Mouse (Mus musculus) neural tube, embryonic 14.5 days (tissue): ENCODE results near the gene Por. TPM values are rescaled to one million over a fixed set of nuclear protein-coding genes. Genes with fewer than 3 reads are reported as not detected.

Source experiments
- ATAC-seq: fragments of 200-750 bp; cut with Nextera tagmentation; 2 replicates; pipeline ENCODE4 v1.8.0; 2017; ENCODE audit warnings: low read depth, mild to moderate bottlenecking, moderate TSS enrichment, moderate library complexity
- H3K27ac ChIP-seq: fragments of 300-500 bp; sonication (generic); 2 replicates; pipeline ENCODE4 v1.5.1; 2014; ENCODE audit warnings: low read depth, mild to moderate bottlenecking, control low read depth, low read length, moderate library complexity, mixed read lengths
- H3K27me3 ChIP-seq: fragments of 300-500 bp; sonication (generic); 2 replicates; pipeline ENCODE4 v1.6.1; 2014; ENCODE audit warnings: low read length; ENCODE audit not compliant: control insufficient read depth, insufficient read depth
- H3K36me3 ChIP-seq: fragments of 300-500 bp; sonication (generic); 2 replicates; pipeline ENCODE4 v1.6.1; 2014; ENCODE audit warnings: low read length, mixed read lengths; ENCODE audit not compliant: control insufficient read depth, insufficient read depth
- H3K4me1 ChIP-seq: fragments of 300-500 bp; sonication (generic); 2 replicates; pipeline ENCODE4 v1.6.1; 2014; ENCODE audit warnings: low read length; ENCODE audit not compliant: control insufficient read depth, insufficient read depth
- H3K4me2 ChIP-seq: fragments of 300-500 bp; sonication (generic); 2 replicates; pipeline ENCODE4 v1.6.1; 2014; ENCODE audit warnings: mild to moderate bottlenecking, low read depth, low read length, control low read depth
- H3K4me3 ChIP-seq: fragments of 300-500 bp; sonication (generic); 2 replicates; pipeline ENCODE4 v1.5.1; 2014; ENCODE audit warnings: low read depth, low read length, control low read depth, mixed read lengths
- H3K9ac ChIP-seq: fragments of 300-500 bp; sonication (generic); replicated peaks from 2 replicates; pipeline ENCODE4 v1.6.1; 2014; ENCODE audit warnings: low read depth, mild to moderate bottlenecking, control low read depth, low read length, mixed read lengths
- H3K9me3 ChIP-seq: fragments of 300-500 bp; sonication (generic); 2 replicates; pipeline ENCODE4 v1.6.1; 2016; ENCODE audit warnings: low read length; ENCODE audit not compliant: control insufficient read depth
- WGBS: fragments of 180-500 bp; shearing (Covaris S2); extraction: QIAGEN DNeasy Blood & Tissue Kit; methylation state at CpG from one replicate; pipeline ENCODE4 v1.1.7; 2014; 5-methylcytosine and 5-hydroxymethylcytosine counted together
- polyA plus RNA-seq: library from polyadenylated mRNA; unstranded; fragments of >200 nt; fragmentation: Nextera tagmentation; extraction: Ambion mirVana; gene quantifications from 2 replicates; pipeline ENCODE4 v1.2.1, GENCODE M21; 2014

Por gene
- polyA plus RNA-seq, 1 experiment from 2014 or later = 70.9 TPM

DNA sequence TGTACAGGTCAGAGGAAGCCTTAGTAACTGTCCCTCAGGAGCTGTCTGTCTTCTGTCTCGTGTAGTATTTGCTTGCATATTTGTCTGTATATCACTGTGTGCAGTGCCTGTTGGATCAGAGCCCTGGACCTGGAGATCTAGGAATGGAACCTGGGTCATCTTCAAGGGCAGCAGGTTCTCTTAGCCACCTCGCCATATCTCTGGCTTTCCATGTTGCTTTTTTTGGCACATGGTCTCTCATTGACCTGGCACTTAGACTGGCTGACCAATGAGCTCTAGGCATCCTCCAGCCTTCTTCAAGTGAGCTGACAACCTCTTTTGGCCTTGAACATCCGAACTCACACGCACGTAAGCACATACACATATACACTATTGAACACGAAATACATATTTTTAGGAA lies 32.4 kb downstream of the Por start:
- H3K4me3 ChIP-seq = no peak overlapping the region
- H3K27me3 ChIP-seq = no peaks in the 10 kb centered on the region
- H3K9ac ChIP-seq = no peak overlapping the region
- no peak overlapping the region for H3K27ac ChIP-seq
- peaks cover 7% of the 10 kb centered on the region; the same call in 1 of the 2 replicates for H3K36me3 ChIP-seq
- no peak overlapping the region for H3K4me2 ChIP-seq
- H3K4me1 ChIP-seq = no peaks in the 10 kb centered on the region
- H3K9me3 ChIP-seq = no peaks in the 10 kb centered on the region
- WGBS = 91% methylated on average over 6 of the region's 6 CpGs
- ATAC-seq = no peak

GRCm38 (mm10) chr5:135702682-135703192 lies 32.9 kb downstream of the Por start:
- Histone ChIP-seq H3K4me3 (no peak overlapping the region), H3K4me1 (no peaks in the 10 kb centered on the region), H3K9ac (no peak overlapping the region), H3K9me3 (no peaks in the 10 kb centered on the region), H3K36me3 (peaks cover 7% of the 10 kb centered on the region; the same call in 1 of the 2 replicates), H3K27me3 (no peaks in the 10 kb centered on the region), H3K27ac (no peak overlapping the region), H3K4me2 (no peak overlapping the region)
- 85% methylated on average over 15 of the region's 15 CpGs for WGBS
- no peak for ATAC-seq

DNA sequence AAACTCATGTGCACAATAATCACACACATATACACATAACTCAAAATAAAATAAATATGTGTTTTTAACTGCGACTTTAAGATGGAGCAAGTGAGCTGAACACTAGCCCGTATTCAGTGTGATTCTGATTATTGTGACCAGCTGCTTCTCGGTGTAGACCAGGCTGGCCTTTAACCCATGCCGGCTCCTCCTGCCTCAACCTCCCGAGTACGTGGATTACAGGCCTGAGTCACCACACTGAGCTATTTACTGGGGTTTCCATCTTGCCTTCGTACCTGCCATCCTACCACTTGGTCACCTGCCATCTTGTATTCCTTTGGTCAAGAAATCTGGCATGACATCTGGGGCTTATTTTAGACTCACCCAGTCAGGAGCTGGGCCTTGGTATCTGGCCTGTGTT lies 33.6 kb downstream of the Por start:
- Histone ChIP-seq H3K36me3 (peaks cover 7% of the 10 kb centered on the region; the same call in 1 of the 2 replicates), H3K4me1 (no peaks in the 10 kb centered on the region), H3K9me3 (no peaks in the 10 kb centered on the region), H3K4me2 (no peak overlapping the region), H3K27ac (no peak overlapping the region), H3K4me3 (no peak overlapping the region), H3K9ac (no peak overlapping the region), H3K27me3 (no peaks in the 10 kb centered on the region)
- 92% methylated on average over 7 of the region's 7 CpGs for WGBS
- ATAC-seq = no peak

- Histone ChIP-seq H3K4me2 (no peak overlapping the region), H3K9me3 (no peaks in the 10 kb centered on the region)
- WGBS = 96% methylated on average over 4 of the region's 4 CpGs
Measured at GRCm38 (mm10) chr5:135705383-135705782, 35.5 kb downstream of the Por start.

GRCm38 (mm10) chr5:135707039-135707438 lies 37.2 kb downstream of the Por start:
- Histone ChIP-seq H3K9ac (no peak overlapping the region), H3K36me3 (peaks cover 3% of the 10 kb centered on the region; the same call in 1 of the 2 replicates), H3K27me3 (no peaks in the 10 kb centered on the region), H3K4me1 (no peaks in the 10 kb centered on the region), H3K27ac (no peak overlapping the region), H3K4me2 (no peak overlapping the region), H3K9me3 (no peaks in the 10 kb centered on the region), H3K4me3 (no peak overlapping the region)
- ATAC-seq = no peak
- WGBS = 96% methylated on average over 13 of the region's 13 CpGs

More at GRCm38 (mm10) chr5:135705383-135705782, 35.5 kb downstream of the Por start:
- H3K27ac ChIP-seq = no peak overlapping the region
- peaks cover 7% of the 10 kb centered on the region; the same call in 1 of the 2 replicates for H3K36me3 ChIP-seq
- no peak for ATAC-seq
- H3K4me3 ChIP-seq = no peak overlapping the region
- H3K9ac ChIP-seq = no peak overlapping the region
- H3K4me1 ChIP-seq = no peaks in the 10 kb centered on the region
- H3K27me3 ChIP-seq = no peaks in the 10 kb centered on the region

DNA sequence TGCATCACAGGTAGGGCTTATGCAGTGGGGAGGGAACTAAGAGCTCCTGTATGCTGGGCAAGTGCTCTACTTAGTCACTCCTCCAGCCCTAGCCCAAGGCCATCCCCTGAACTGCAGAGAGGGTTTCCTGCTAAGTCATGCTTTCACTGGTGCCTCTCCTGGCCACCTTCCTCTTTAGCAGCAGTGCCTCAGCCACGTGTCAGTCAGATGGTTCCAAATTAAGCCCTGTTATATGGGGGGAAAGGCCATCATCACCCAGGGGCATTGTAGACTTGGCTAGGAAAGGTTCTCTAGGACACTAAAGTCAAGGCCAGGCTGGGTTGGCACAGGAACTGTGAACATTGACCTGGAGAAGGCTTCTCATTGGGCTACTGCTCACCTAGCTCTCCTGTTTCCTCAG lies 38.0 kb downstream of the Por start:
- no peak for ATAC-seq
- H3K4me1 ChIP-seq = no peaks in the 10 kb centered on the region
- WGBS = 61% methylated on average over 1 of the region's 1 CpGs
- no peak overlapping the region for H3K4me3 ChIP-seq
- H3K9ac ChIP-seq = no peak overlapping the region
- H3K4me2 ChIP-seq = no peak overlapping the region
- no peak overlapping the region for H3K27ac ChIP-seq
- no peaks in the 10 kb centered on the region for H3K9me3 ChIP-seq
- no peaks in the 10 kb centered on the region for H3K27me3 ChIP-seq
- no peaks in the 10 kb centered on the region for H3K36me3 ChIP-seq

DNA sequence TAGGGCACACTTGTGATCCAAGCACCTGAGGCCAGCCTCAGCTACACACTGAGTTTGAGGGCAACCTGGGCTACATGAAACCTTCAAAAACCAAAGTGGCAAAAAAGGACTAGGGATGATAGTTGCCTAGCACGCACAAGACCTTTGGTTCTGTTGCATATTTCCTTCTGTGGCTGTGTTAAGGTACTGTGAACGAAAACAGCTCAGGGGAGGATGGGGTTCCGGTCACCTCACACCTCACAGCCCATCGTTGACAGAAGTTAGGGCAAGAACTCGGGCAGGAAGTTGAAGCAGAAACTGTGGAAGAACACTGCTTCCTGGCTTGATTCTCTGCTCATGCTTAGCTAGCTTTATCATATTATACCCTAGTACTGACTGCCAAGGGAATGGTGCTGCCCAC lies 39.9 kb downstream of the Por start:
- ATAC-seq = no peak
- no peaks in the 10 kb centered on the region for H3K36me3 ChIP-seq
- no peaks in the 10 kb centered on the region for H3K9me3 ChIP-seq
- H3K9ac ChIP-seq = no peak overlapping the region
- H3K27me3 ChIP-seq = no peaks in the 10 kb centered on the region
- no peak overlapping the region for H3K27ac ChIP-seq
- no peak overlapping the region for H3K4me3 ChIP-seq
- H3K4me2 ChIP-seq = no peak overlapping the region
- WGBS = 99% methylated on average over 5 of the region's 5 CpGs
- peaks cover 7% of the 10 kb centered on the region for H3K4me1 ChIP-seq

DNA sequence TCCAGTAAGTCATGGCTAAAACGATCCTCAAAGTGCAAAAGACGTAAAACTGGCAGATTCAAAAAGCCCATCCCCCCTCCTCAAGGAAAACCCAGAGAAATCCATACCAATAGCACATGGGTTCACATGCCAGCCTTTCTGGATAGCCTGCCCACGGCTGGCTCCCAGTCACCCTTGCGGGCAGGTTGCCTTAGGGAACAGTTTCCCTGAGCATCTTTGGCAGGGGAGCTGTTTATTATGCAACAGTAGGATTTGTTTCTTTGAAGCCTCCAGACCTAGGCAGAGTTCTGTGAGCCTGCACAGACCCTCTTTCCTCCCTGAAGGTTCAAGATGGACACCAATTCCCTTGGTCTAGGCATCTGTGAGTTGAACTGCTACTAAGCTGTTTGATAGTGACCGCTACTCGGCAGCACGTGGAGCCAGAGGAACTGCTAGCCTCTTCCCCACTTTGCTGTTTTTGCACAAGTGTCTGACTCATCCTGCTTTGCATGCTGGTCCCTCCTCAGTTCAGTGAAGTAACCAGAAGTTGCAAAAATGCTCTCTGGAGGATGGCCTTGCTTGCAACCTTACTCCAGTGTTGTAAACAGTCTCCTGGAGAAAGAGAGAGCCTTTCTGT lies 40.9 kb downstream of the Por start:
- Histone ChIP-seq H3K4me1 (peaks cover 7% of the 10 kb centered on the region), H3K9ac (no peak overlapping the region), H3K36me3 (no peaks in the 10 kb centered on the region), H3K4me3 (no peak overlapping the region), H3K27ac (no peak overlapping the region), H3K4me2 (no peak overlapping the region), H3K27me3 (no peaks in the 10 kb centered on the region), H3K9me3 (no peaks in the 10 kb centered on the region)
- no peak for ATAC-seq
- 89% methylated on average over 7 of the region's 7 CpGs for WGBS

DNA sequence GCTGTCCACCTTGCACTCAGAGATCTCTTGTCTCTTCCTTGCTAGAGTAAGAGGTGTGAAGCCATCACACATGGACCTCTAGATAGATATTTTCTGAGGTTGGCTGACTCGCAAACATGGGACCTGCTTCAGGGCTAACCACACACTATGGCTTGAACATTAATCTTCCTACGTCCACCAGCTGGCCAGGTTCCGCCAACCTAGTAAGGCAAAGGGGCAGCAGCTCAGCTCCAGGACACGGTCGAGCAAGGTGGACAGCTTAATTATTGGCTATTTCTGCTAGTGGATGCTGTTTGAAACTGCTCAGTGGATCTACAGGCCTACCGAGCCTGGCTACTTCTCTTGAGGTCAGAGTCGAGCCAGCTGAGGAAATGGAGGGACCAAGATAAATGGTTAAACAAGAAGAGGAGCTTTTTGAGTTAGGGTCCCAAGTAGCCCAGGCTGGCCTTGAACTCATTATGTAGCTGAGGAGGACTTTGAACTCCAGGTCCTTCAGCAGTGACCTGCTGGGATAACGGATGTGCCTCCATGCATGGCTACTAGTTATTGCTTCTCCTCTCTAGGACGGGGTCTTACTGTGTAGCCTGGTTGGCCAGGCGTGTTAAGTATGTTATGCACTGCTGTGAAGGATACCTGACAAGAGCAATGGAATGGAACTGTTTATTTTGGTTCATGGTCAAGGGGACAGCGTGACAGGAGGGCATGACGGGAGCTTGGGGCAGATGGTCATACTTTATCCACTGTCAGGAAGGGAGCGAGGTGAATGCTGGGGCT lies 41.9 kb downstream of the Por start:
- no peak overlapping the region for H3K4me2 ChIP-seq
- WGBS = 93% methylated on average over 13 of the region's 13 CpGs
- no peak overlapping the region for H3K4me3 ChIP-seq
- ATAC-seq = no peak
- no peaks in the 10 kb centered on the region for H3K9me3 ChIP-seq
- no peaks in the 10 kb centered on the region for H3K27me3 ChIP-seq
- H3K4me1 ChIP-seq = peaks cover 7% of the 10 kb centered on the region
- no peak overlapping the region for H3K27ac ChIP-seq
- H3K9ac ChIP-seq = no peak overlapping the region
- H3K36me3 ChIP-seq = peaks cover 6% of the 10 kb centered on the region
